Mouse (Mus musculus): ENCODE results near the gene Tmem214.

The Tmem214 gene

GRCm38 (mm10) chr5:30867712-30868111 is at the start of gene Tmem214:
Tmem214 (plus strand) TSS chr5:30868012.
- DNase-seq, result no peak

- DNase-seq, result no peak
These were observed 49.0 kb upstream of the Tmem214 start for GRCm38 (mm10) chr5:30818758-30819309.

- DNase-seq, result no peak
These were observed 45.1 kb upstream of the Tmem214 start for GRCm38 (mm10) chr5:30822689-30823088.

- DNase-seq, result no peak
These were observed 44.7 kb upstream of the Tmem214 start for GRCm38 (mm10) chr5:30823091-30823490.

GRCm38 (mm10) chr5:30824124-30824988 is 43.5 kb upstream of the Tmem214 start:
- DNase-seq, result no peak

- peak; percentile 18 to 28 for DNase-seq
These were observed 42.6 kb upstream of the Tmem214 start for GRCm38 (mm10) chr5:30825166-30825565.

- DNase-seq, result peak; percentile 70 to 71
These were observed 42.0 kb upstream of the Tmem214 start for GRCm38 (mm10) chr5:30825821-30826220.

GRCm38 (mm10) chr5:30833416-30833815 is 34.4 kb upstream of the Tmem214 start:
- no peak for DNase-seq

GRCm38 (mm10) chr5:30839731-30840130 is 28.1 kb upstream of the Tmem214 start:
- DNase-seq, result no peak

- no peak for DNase-seq
These were observed 25.9 kb upstream of the Tmem214 start for GRCm38 (mm10) chr5:30841896-30842295.

GRCm38 (mm10) chr5:30849891-30850555 is 17.8 kb upstream of the Tmem214 start:
- DNase-seq, result no peak

- DNase-seq, result no peak
These were observed 17.3 kb upstream of the Tmem214 start for GRCm38 (mm10) chr5:30850556-30850925.

- DNase-seq, result no peak
These were observed 14.3 kb upstream of the Tmem214 start for GRCm38 (mm10) chr5:30853522-30853921.

GRCm38 (mm10) chr5:30855674-30856073 is 12.1 kb upstream of the Tmem214 start:
- DNase-seq, result no peak

GRCm38 (mm10) chr5:30856124-30856523 is 11.7 kb upstream of the Tmem214 start:
- DNase-seq, result no peak

- DNase-seq, result no peak
These were observed 4.0 kb upstream of the Tmem214 start for GRCm38 (mm10) chr5:30863852-30864251.

- no peak for DNase-seq
These were observed 3.5 kb upstream of the Tmem214 start for GRCm38 (mm10) chr5:30864322-30864721.

- no peak for DNase-seq
These were observed 941 bp upstream of the Tmem214 start for GRCm38 (mm10) chr5:30866871-30867270.

GRCm38 (mm10) chr5:30868981-30869380 is 1.2 kb downstream of the Tmem214 start:
- DNase-seq, result no peak

GRCm38 (mm10) chr5:30869405-30870130 is 1.8 kb downstream of the Tmem214 start:
- peak; percentile 90 to 92 for DNase-seq

- no peak for DNase-seq
These were observed 2.3 kb downstream of the Tmem214 start for GRCm38 (mm10) chr5:30870131-30870406.

GRCm38 (mm10) chr5:30872574-30872973 is 4.8 kb downstream of the Tmem214 start:
- no peak for DNase-seq

GRCm38 (mm10) chr5:30874365-30874764 is 6.6 kb downstream of the Tmem214 start:
- no peak for DNase-seq

Measured in cerebellum, postnatal 36 days (tissue).